Mouse (Mus musculus) frontal cortex, postnatal 10 days (tissue): ENCODE results near the gene Vdac1.

ENCODE experiments used
- DNase-seq, 2 experiments: peaks; one replicate each; pipeline ENCODE4 v3.0.0; 2022; ENCODE audit warnings: low spot score in 2 of 2, mixed read lengths in 1 of 2

The Vdac1 gene

DNA sequence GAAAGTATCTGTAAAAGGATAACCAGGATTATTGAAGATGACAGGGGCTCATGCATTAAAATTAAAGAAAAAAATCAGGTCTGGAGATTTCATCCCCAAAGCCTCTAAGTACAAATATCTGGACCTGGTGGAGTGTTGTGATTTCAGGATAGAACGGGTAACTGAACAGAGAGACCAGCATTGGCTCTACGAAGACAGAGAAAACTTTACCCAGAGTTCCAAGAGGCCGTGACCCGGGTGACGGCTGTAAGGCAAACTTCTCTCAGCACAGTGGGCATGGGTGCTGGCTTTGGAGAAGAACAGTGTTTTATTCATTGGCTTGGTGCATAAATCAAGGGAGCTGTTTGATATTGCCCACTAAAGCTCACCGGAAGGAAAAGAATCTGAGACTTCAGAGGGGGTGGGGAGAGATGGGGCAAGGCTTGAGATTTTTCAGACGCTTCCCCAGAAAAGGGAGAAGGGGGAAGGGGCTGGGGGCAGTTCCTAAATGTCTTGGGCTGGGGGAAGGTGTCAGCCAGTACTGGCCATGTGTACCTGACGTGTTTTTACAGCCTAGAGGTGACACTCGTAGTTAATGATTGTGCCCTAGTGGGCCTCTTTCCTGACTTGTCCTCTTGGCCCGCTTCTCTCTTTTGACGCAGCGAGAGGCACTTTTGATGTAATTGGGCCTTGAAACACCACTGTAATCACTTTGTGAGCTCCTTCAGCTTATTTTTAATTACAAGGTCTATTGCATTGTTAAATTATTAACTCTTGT is 59.8 kb downstream of the Vdac1 start:
- DNase-seq: no peak

DNA sequence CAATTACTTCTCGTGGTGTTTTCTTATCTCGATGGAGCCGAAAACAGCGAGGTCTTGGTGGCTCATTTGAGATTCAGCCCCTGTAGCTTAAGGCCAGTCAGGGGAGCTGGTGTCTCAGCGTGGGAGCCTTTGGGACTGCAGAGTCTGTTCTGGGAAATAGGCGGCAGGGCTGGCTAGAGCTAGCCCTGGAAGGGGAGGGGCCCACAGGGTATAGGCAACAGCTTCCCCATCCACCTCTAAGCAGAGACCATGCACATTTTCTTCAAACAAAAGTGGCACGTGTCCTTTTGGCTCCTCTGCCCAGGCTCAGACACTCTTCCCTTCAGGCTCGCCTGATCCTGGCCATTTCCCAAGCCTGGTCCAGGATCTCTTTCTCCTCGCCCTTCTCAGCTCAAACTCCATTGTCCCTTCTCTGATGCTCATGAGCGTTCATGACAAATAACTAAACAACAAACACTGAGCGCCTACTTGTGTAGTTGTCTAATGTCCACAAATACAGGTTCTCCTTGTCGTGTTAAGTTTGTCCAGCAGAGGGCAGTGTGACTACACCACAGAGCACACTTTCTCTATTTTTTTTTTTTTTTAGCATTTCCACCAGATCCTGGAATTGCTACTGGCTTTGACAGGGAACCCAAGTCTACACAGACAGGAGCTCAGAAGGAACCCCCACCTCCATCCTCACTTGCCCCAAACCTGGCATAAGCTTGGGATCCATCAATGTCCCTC is 60.6 kb downstream of the Vdac1 start:
- DNase-seq: peak in 1 of 2 experiments; percentile 60

DNA sequence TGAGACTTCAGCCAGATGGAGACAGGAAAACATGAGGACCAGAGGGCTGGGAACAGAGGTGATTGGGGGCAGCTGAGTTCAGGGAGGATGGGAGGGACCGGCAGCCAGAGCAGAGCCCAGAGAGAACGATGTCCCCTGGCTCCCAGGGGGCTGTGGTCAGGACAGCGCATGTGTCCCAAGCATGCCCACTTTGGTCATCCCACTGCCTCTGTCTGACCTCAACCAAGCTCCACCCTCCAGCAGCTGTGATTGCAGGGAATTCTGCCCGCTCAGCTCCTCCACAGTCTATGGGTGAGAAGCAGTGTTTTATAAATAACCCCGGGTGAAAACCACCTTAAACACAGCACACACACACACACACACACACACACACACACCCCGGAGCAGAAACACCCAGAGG is 68.8 kb downstream of the Vdac1 start:
- DNase-seq: no peak

DNA sequence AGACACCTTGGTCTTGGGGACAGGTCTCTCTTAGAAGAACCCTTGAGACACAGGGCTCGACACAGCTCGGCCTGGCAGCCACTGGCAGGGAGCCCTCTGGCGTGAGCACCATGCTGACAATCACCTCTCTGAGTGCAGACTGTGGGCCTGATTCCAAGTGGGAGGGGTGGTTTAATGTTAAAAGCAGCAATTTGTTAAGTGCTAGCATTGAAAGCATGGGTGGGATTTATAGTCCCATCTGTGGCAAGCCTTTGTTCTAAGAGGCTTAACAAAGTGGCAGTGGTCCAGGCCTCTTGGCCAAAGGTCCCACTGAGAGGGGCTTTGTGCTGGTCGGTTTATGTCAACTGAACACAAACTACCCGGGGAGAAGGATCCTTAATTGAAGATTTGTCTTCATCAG is 70.9 kb downstream of the Vdac1 start:
- peak; percentile 56 to 67 for DNase-seq

DNA sequence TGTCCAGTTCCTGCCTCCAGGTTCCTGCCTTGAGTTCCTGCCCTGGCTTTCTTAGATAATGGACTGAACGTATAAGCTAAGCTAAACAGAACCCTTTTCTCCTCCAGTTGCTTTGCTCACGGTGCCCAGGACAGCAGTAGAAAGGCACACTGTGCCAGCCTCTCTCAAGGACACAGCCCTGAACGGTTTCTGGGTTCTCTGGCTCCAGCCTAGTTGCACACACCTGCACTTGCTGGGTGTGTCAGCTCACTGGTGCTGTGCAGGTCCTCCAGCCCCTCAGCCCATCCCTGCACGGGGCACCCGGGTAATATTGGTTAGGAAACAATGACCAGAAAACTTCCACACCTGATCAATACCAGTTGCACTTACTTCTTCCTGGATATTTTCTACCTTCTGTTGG is 71.5 kb downstream of the Vdac1 start:
- no peak for DNase-seq

DNA sequence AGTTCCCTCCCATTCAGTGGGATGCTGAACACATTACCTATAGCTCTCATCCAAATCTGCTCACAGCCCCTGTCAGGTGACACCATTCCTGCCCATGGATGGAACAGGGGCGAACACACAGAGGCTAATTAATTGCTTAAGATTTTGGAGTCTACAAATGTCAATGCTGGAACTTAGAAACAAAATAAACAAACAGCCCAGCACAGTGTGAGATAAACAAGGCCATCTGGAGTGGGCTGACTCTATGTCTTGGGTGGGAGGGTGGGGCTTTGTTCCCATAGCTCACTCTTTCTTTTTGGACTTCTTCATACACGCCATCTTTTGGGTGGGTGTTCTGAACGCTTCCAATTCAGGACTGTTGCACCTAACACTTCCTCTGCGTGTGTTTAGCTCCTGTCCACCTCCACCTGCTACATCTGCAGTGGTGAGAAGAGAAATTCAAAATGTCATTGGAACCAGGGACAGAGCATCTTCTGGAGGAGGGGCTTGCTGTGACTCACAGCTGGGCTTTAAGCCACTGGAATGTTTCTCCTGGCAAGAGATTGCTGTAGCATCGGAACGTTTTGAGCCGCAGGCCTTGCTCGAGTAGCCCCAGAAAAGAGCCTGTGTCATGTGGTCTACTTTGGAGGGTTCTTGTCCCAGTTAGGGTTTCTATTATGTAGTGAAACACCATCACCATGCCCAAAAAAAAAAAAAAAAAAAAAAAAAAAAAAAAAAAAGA is 72.6 kb downstream of the Vdac1 start:
- no peak for DNase-seq

DNA sequence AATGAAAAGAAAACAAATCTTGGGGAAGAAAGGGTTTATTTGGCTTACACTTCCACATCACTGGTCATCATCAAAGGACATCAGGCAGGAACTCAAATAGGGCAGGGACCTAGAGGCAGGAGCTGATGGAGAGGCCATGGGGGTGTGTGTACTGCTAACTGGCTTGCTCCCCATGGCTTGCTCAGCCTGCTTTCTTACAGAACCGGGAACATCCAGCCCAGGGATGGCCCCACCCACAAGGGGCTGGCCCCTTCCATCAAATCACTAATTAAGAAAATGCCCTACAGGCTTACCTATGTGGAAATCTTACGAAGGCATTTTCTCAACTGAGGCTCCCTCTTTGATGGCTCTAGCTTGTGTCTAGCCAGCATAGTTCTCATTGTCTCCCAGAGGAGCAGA is 73.1 kb downstream of the Vdac1 start:
- no peak for DNase-seq

DNA sequence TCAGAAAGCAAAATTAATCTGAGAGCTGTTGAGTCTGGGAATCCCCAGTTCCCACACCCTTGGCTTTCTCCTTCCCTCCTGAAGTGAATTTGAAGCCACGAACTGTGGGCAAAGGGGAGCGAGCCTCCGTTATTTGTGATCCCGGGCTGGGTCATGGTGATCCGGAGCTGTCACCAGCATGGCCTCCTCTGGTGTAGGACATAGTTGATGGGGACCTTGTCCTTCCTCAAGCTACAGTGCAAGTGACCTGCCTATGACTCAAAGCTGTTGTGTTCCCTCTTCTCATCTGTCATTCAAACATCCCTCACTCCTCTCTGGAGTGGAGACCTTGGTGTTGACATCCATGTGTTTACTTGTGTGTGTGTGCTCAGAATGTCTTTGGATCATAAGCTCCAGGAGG is 74.8 kb downstream of the Vdac1 start:
- no peak for DNase-seq

DNA sequence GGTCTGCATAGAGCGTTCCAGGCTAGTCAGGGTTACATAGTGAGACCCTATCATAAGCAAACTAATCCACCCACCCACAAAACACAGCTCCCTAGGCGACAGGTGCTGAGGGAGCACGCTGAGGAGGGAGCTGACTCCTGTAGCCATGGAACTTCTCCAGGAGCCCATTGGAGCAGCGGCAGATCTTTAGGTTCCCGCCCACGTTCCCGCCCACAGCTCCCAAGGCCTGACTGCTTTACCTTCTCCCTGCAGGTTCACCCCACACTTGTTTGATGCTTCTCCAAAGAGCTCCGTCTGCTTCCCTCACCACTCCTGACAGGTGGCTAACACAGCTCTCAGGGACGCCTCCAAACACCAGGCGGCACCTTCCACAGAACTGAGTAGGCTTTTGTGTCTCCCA is 76.5 kb downstream of the Vdac1 start:
- DNase-seq: peak; percentile 27 to 60
